Mouse (Mus musculus): Measurements from ENCODE around the gene Arhgap1. TPM values are rescaled to one million over a fixed set of nuclear protein-coding genes. Genes with fewer than 3 reads are reported as not detected.

The Arhgap1 gene
- polyA plus RNA-seq, 1 experiment = 52.7 TPM

- Histone ChIP-seq H3ac (ENCODE audit: control insufficient read depth, insufficient read length) (no peak overlapping the region), H3K4me2 (ENCODE audit: low read depth) (no peak overlapping the region), H3K36me3 (ENCODE audit: control insufficient read depth, insufficient read depth) (peaks cover 39% of the 10 kb centered on the region), H3K27me3 (ENCODE audit: control insufficient read depth, insufficient read depth, insufficient read length) (no peaks in the 10 kb centered on the region), H3K79me2 (ENCODE audit: control insufficient read depth, insufficient read depth) (peaks cover 36% of the 10 kb centered on the region), H3K4me3 (no peak overlapping the region)
- TF ChIP-seq POLR2AphosphoS2 (IDR thresholded peaks at IDR 0.05; ENCODE audit: insufficient read length, low read depth) = peak; percentile 18
- TF ChIP-seq CEBPB (IDR thresholded peaks at IDR 0.05; ENCODE audit: insufficient read depth, poor library complexity, severe bottlenecking) = no peak
Observed at GRCm38 (mm10) chr2:91645811-91646210, 3.8 kb upstream of the Arhgap1 start.

DNA sequence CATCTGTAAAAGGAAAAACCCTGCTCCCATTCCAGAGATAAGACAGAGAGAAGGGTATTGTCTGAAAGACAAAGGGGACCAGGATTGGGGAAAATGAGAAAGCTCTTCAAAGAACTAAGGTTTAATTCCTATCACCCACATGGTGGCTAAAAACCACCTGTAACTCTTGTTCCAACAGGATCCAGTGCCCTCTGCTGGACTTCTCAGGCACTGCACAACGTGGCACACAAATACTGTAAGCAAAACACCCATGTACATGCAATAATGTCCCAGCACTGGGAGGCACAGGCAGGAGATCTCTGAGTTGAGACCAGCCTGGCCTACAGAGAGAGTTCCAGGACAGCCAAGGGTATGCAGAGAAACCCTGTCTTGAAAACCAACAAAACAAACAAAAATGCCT lies 2.9 kb upstream of the Arhgap1 start:
- Histone ChIP-seq H3ac (ENCODE audit: control insufficient read depth, insufficient read length) (no peak overlapping the region), H3K27me3 (ENCODE audit: control insufficient read depth, insufficient read depth, insufficient read length) (no peaks in the 10 kb centered on the region), H3K4me2 (ENCODE audit: low read depth) (no peak overlapping the region), H3K79me2 (ENCODE audit: control insufficient read depth, insufficient read depth) (peaks cover 45% of the 10 kb centered on the region), H3K36me3 (ENCODE audit: control insufficient read depth, insufficient read depth) (peaks cover 39% of the 10 kb centered on the region), H3K4me3 (no peak overlapping the region)
- TF ChIP-seq USF1 (IDR thresholded peaks at IDR 0.05; ENCODE audit: low read depth) (no peak), MYOD1 (IDR thresholded peaks at IDR 0.05; ENCODE audit: control insufficient read depth in 1 of 3, insufficient read length in 2 of 3, low read depth in 2 of 3) (no peak), TCF12 (IDR thresholded peaks at IDR 0.05; ENCODE audit: insufficient read depth, poor library complexity, severe bottlenecking) (no peak), E2F4 (IDR thresholded peaks at IDR 0.05; ENCODE audit: insufficient read depth) (no peak), POLR2A (IDR thresholded peaks at IDR 0.05; ENCODE audit: insufficient read length, low read depth) (no peak), TCF3 (IDR thresholded peaks at IDR 0.05; ENCODE audit: insufficient read length, low read depth) (no peak), MYOG (IDR thresholded peaks at IDR 0.05; ENCODE audit: control insufficient read depth in 1 of 3, insufficient read depth in 1 of 3, insufficient read length in 2 of 3, low read depth in 2 of 3) (no peak), POLR2AphosphoS2 (IDR thresholded peaks at IDR 0.05; ENCODE audit: insufficient read length, low read depth) (no peak), CEBPB (IDR thresholded peaks at IDR 0.05; ENCODE audit: insufficient read depth, poor library complexity, severe bottlenecking) (no peak), SRF (IDR thresholded peaks at IDR 0.05; ENCODE audit: control insufficient read depth, insufficient read length, low read depth) (no peak), MAX (IDR thresholded peaks at IDR 0.05; ENCODE audit: low read depth) (no peak), REST (IDR thresholded peaks at IDR 0.05; ENCODE audit: insufficient read depth, insufficient read length) (no peak)

- H3K79me2 ChIP-seq (ENCODE audit: control insufficient read depth, insufficient read depth) = peaks cover 55% of the 10 kb centered on the region
- H3K4me2 ChIP-seq (ENCODE audit: low read depth) = peak overlapping the region; percentile 95
- H3K36me3 ChIP-seq (ENCODE audit: control insufficient read depth, insufficient read depth) = peaks cover 32% of the 10 kb centered on the region
- peak overlapping the region; percentile 42 for H3ac ChIP-seq (ENCODE audit: control insufficient read depth, insufficient read length)
- TF ChIP-seq MAX (IDR thresholded peaks at IDR 0.05; ENCODE audit: low read depth) (no peak), MYOG (IDR thresholded peaks at IDR 0.05; ENCODE audit: control insufficient read depth in 1 of 3, insufficient read depth in 1 of 3, insufficient read length in 2 of 3, low read depth in 2 of 3) (no peak), POLR2AphosphoS2 (IDR thresholded peaks at IDR 0.05; ENCODE audit: insufficient read length, low read depth) (no peak), POLR2A (IDR thresholded peaks at IDR 0.05; ENCODE audit: insufficient read length, low read depth) (no peak), E2F4 (IDR thresholded peaks at IDR 0.05; ENCODE audit: insufficient read depth) (no peak), USF1 (IDR thresholded peaks at IDR 0.05; ENCODE audit: low read depth) (no peak), CEBPB (IDR thresholded peaks at IDR 0.05; ENCODE audit: insufficient read depth, poor library complexity, severe bottlenecking) (no peak), REST (IDR thresholded peaks at IDR 0.05; ENCODE audit: insufficient read depth, insufficient read length) (no peak), TCF3 (IDR thresholded peaks at IDR 0.05; ENCODE audit: insufficient read length, low read depth) (no peak), MYOD1 (IDR thresholded peaks at IDR 0.05; ENCODE audit: control insufficient read depth in 1 of 3, insufficient read length in 2 of 3, low read depth in 2 of 3) (no peak), TCF12 (IDR thresholded peaks at IDR 0.05; ENCODE audit: insufficient read depth, poor library complexity, severe bottlenecking) (no peak)
- no peaks in the 10 kb centered on the region for H3K27me3 ChIP-seq (ENCODE audit: control insufficient read depth, insufficient read depth, insufficient read length)
- peak overlapping the region; percentile 96 for H3K4me3 ChIP-seq
Observed at GRCm38 (mm10) chr2:91649152-91649551, 508 bp upstream of the Arhgap1 start.

DNA sequence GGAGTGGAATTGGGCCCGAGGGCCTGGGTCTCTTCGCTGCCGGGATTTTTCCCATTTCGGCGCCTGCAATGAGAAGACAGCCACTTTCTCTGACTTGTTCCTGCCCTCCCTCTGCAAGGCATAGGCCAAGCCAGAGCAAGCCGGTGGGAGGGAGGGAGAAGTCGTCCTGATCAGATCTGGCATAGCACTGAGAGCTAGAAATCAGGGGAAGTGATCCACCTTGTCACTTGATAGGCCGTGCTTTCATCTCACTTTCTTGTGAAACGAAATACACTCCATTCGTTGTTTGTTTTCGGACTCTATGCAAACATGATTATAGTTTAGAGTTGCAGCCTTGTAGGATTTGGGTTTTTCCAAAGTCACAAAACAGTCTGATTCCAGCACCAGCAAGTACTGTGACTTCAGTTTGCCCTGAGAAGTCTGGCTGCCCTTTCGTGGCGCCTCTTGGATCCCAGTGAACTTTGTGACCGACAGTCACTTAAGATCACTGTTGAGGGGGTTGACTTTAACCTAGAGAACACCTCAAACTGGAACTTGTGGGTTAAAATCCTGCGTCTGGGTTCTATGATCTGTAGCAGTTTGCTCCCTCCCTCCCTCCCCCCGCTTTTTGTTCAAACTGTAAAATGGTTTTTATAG lies 818 bp downstream of the Arhgap1 start:
- TF ChIP-seq CEBPB (IDR thresholded peaks at IDR 0.05; ENCODE audit: insufficient read depth, poor library complexity, severe bottlenecking) (no peak), MYOD1 (IDR thresholded peaks at IDR 0.05; ENCODE audit: control insufficient read depth in 1 of 3, insufficient read length in 2 of 3, low read depth in 2 of 3) (no peak), TCF12 (IDR thresholded peaks at IDR 0.05; ENCODE audit: insufficient read depth, poor library complexity, severe bottlenecking) (no peak), POLR2A (IDR thresholded peaks at IDR 0.05; ENCODE audit: insufficient read length, low read depth) (no peak), SRF (IDR thresholded peaks at IDR 0.05; ENCODE audit: control insufficient read depth, insufficient read length, low read depth) (no peak), MYOG (IDR thresholded peaks at IDR 0.05; ENCODE audit: control insufficient read depth in 1 of 3, insufficient read depth in 1 of 3, insufficient read length in 2 of 3, low read depth in 2 of 3) (no peak), E2F4 (IDR thresholded peaks at IDR 0.05; ENCODE audit: insufficient read depth) (no peak), POLR2AphosphoS2 (IDR thresholded peaks at IDR 0.05; ENCODE audit: insufficient read length, low read depth) (no peak), TCF3 (IDR thresholded peaks at IDR 0.05; ENCODE audit: insufficient read length, low read depth) (no peak), USF1 (IDR thresholded peaks at IDR 0.05; ENCODE audit: low read depth) (no peak), REST (IDR thresholded peaks at IDR 0.05; ENCODE audit: insufficient read depth, insufficient read length) (no peak), MAX (IDR thresholded peaks at IDR 0.05; ENCODE audit: low read depth) (no peak)
- Histone ChIP-seq H3K79me2 (ENCODE audit: control insufficient read depth, insufficient read depth) (peaks cover 55% of the 10 kb centered on the region), H3K36me3 (ENCODE audit: control insufficient read depth, insufficient read depth) (peaks cover 33% of the 10 kb centered on the region), H3K4me2 (ENCODE audit: low read depth) (peak overlapping the region; percentile 86), H3K4me3 (peak overlapping the region; percentile 96), H3ac (ENCODE audit: control insufficient read depth, insufficient read length) (peak overlapping the region; percentile 42), H3K27me3 (ENCODE audit: control insufficient read depth, insufficient read depth, insufficient read length) (no peaks in the 10 kb centered on the region)
